Mouse (Mus musculus) T-helper 17 cell (primary cell): Measurements from ENCODE around the gene 4921507P07Rik.
"Not testable (repeated sequence)": the region's sequence is repeated elsewhere in the genome, so short reads cannot be mapped to it uniquely, and the experiment has no call there.

Experiments
- in situ Hi-C, 2 experiments: fragments of 300-600 bp; cut with MboI, MseI; formaldehyde crosslinking; loops; 1 replicate in 1 of 2; 2 replicates in 1 of 2; pipeline ENCODE4 v1.15.1; 2025; ENCODE audit warnings: high pct_unique_total_duplicates in 2 of 2

Gene 4921507P07Rik

GRCm38 (mm10) chr6:50558877-50559276 lies 37.6 kb downstream of the 4921507P07Rik start:
- in situ Hi-C loops, result no loop called here

DNA sequence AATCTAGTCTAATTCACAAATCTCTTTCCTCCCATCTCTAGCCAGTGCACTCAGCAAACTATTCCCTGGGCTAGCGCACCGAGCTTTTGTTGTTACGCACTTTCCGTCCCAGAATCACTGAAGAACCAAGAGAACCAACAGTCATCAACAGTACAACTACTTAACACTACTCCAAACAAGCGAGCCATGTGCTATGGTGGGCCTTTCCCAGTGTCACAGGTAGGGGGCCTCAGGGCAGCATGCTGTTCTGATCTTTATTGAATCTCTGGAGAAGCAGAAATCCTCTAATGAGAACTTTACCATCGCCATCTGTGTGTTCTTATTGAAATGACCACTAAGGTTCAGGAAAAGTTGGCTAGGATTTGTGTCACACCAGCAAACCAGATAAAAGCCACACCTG lies 38.9 kb downstream of the 4921507P07Rik start:
- in situ Hi-C loops, result no loop called here

GRCm38 (mm10) chr6:50554223-50554622 lies 42.2 kb downstream of the 4921507P07Rik start:
- in situ Hi-C loops, result not testable (repeated sequence)

GRCm38 (mm10) chr6:50552881-50553518 lies 43.4 kb downstream of the 4921507P07Rik start:
- in situ Hi-C loops, result no loop called here

DNA sequence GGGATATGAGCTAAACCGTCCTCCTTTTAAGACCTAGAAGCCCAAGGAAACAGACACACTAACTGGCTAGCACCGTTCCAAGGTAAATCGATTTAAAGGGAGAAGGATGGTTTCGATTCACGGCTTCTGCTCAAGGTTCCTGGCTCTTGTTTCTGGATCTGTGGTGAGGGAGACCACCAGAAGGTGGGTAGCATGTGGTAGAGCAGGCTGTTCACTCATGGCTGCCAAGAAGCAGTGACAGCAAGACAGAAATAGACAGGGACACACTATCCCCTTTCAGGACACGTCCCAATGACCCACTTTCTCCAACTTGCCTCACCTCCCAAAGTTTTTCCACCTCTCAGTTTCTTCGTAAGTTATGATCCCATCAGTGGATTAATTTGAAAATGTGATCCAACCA lies 46.6 kb downstream of the 4921507P07Rik start:
- in situ Hi-C loops, result no loop called here

DNA sequence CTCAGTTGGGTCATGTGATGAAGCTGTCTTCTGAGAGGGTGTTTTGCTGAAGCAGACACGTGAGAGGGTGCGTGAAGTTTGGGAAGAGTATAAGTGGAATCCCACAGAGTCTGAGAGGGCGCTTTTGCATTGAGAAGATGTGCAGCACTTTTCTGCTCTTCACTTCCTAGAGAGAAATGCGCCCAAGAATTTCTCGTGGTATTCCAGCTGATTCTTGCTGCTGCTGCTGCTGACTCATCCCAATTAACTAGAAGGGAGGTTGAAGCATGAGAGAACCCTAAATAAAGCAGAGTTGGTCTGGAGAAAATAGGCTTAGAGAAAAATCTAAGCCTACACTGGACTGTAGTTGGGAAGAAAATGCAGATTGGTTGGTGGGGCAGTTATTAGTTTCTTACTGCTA lies 47.4 kb downstream of the 4921507P07Rik start:
- in situ Hi-C loops, result no loop called here

GRCm38 (mm10) chr6:50545412-50546043 lies 50.9 kb downstream of the 4921507P07Rik start:
- in situ Hi-C loops, result no loop called here

DNA sequence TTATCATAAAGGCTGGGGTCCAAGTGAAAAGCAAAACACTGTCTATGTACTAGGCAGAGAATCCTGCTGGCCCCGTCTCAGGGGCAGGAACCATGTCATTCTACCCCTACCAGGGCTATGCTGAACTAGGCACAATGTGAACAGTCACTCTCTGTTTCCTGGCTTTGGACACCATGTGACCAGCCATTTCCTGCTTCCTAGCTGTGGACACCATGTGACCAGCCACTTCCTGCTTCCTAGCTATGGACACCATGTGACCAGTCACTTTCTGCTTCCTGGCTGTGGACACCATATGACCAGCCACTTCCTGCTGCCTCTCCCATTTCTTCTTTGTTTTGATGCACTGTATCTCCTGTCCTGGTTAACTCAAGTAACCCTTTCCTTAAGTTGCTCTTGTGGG lies 53.9 kb downstream of the 4921507P07Rik start:
- in situ Hi-C loops, result loop anchor here in 1 of 2 experiments (5.0 kb wide), 1 partner anchor 1015 kb away; no protein-coding TSS in a partner anchor

GRCm38 (mm10) chr6:50539641-50540040 lies 56.8 kb downstream of the 4921507P07Rik start:
- in situ Hi-C loops, result loop anchor here (5.0 kb wide), 4 partner anchors 232 to 1017 kb away; no protein-coding TSS in a partner anchor

GRCm38 (mm10) chr6:50536461-50536892 lies 60.0 kb downstream of the 4921507P07Rik start:
- in situ Hi-C loops, result loop anchor here (5.0 kb wide), 3 partner anchors 229 to 1014 kb away; no protein-coding TSS in a partner anchor

DNA sequence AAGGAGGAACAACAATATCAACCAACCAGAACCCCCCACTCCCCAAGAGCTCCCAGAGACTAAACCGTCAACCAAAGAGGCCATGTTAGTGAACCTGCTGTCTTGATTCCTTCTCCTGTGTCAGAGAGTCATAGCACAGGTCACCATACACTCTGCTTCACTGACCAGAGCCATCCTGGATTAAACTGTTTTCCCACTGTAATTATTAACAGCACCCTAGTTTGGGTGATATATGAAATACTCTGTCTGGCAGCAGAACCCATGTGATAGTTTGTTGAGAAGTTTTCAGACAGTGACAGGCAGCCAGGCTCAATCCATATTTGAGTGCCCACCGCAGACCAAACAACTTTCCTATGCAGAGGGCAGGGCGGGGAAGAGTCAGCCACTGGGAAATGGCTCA lies 61.1 kb downstream of the 4921507P07Rik start:
- in situ Hi-C loops, result loop anchor here (5.0 kb wide), 3 partner anchors 228 to 1013 kb away; no protein-coding TSS in a partner anchor

GRCm38 (mm10) chr6:50531920-50532319 lies 64.5 kb downstream of the 4921507P07Rik start:
- in situ Hi-C loops, result no loop called here

DNA sequence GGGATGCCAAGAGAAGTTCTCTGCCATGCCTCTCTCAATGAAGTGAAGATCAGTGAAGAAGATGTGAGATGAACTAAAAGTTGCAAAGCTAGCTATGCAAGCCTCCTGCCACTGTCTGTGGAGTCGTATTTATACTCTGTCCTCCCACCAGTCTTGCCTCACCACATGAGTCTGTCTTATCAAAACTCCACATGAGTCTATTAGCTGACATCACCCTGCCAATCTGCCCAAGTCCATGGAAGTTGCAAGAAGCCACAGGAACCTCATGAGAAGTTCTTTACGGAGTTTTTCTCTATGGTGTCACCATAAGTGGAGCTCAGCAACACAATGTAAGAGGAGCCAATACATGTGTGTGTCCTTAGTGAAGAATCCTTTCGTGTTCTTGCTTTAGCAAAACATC lies 65.4 kb downstream of the 4921507P07Rik start:
- in situ Hi-C loops, result no loop called here

- in situ Hi-C loops, result no loop called here
These were observed 67.2 kb downstream of the 4921507P07Rik start for GRCm38 (mm10) chr6:50529194-50529593.

GRCm38 (mm10) chr6:50527416-50527815 lies 69.0 kb downstream of the 4921507P07Rik start:
- in situ Hi-C loops, result no loop called here

GRCm38 (mm10) chr6:50526597-50527024 lies 69.8 kb downstream of the 4921507P07Rik start:
- in situ Hi-C loops, result no loop called here

- in situ Hi-C loops, result no loop called here
These were observed 70.6 kb downstream of the 4921507P07Rik start for GRCm38 (mm10) chr6:50525846-50526245.

GRCm38 (mm10) chr6:50524261-50524896 lies 72.1 kb downstream of the 4921507P07Rik start:
- in situ Hi-C loops, result no loop called here
